Mouse (Mus musculus) forebrain, embryonic 10.5 days (tissue): ENCODE data around the gene Golt1b. TPM values are rescaled to one million over a fixed set of nuclear protein-coding genes. Genes with fewer than 3 reads are reported as not detected.

Source experiments
- DNase-seq: peaks from one replicate; pipeline ENCODE4 v3.0.0-alpha.2; 2017; ENCODE audit warnings: low spot score; ENCODE audit errors: extremely low spot score
- H3K27ac ChIP-seq: fragments of 300-500 bp; sonication (generic); 2 replicates; pipeline ENCODE4 v1.5.1; 2016; ENCODE audit warnings: mild to moderate bottlenecking
- H3K27me3 ChIP-seq: fragments of 300-500 bp; sonication (generic); 2 replicates; pipeline ENCODE4 v1.6.1; 2016; ENCODE audit warnings: mild to moderate bottlenecking; ENCODE audit not compliant: poor library complexity, severe bottlenecking
- H3K36me3 ChIP-seq: fragments of 300-500 bp; sonication (generic); replicated peaks from 2 replicates; pipeline ENCODE4 v1.6.1; 2016; ENCODE audit warnings: mild to moderate bottlenecking, moderate library complexity
- H3K4me1 ChIP-seq: fragments of 300-500 bp; sonication (generic); 2 replicates; pipeline ENCODE4 v1.6.1; 2016
- H3K4me3 ChIP-seq: fragments of 300-500 bp; sonication (generic); 2 replicates; pipeline ENCODE4 v1.5.1; 2016; ENCODE audit warnings: mild to moderate bottlenecking, moderate library complexity
- H3K9me3 ChIP-seq: fragments of 300-500 bp; sonication (generic); 2 replicates; pipeline ENCODE4 v1.6.1; 2016; ENCODE audit warnings: mild to moderate bottlenecking, moderate library complexity
- WGBS: fragments of 180-500 bp; shearing (Covaris S2); methylation state at CpG from one replicate; pipeline ENCODE4 v1.1.7; 2016; 5-methylcytosine and 5-hydroxymethylcytosine counted together
- polyA plus RNA-seq: library from polyadenylated mRNA; unstranded; fragments of >200 nt; fragmentation: Nextera tagmentation; extraction: Ambion mirVana; gene quantifications from 2 replicates; pipeline ENCODE4 v1.2.1, GENCODE M21; 2016

Gene Golt1b
- polyA plus RNA-seq, 1 experiment from 2014 or later = 112 TPM

DNA sequence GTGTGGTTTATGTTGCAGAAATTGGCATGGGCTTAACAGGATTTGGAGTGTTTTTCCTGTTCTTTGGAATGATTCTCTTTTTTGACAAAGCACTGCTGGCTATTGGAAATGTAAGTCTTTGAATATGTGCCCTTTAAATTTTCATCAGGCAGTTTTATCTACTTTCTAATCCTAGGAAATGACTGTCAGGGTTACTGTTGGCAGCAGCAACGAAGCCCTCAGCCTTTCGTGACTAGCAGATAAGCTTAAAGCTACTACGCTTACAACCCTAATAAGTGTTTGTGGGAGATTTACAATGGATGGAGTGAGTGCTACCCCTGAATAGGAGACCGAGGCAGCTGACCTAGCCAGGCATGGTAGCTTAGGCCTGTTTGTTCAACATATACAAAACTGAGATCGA, 5.3 kb downstream of the Golt1b start:
- Histone ChIP-seq H3K27me3 (no peaks in the 10 kb centered on the region), H3K27ac (no peak overlapping the region), H3K36me3 (peaks cover 50% of the 10 kb centered on the region), H3K4me3 (no peak overlapping the region), H3K4me1 (peaks cover 18% of the 10 kb centered on the region), H3K9me3 (no peaks in the 10 kb centered on the region)
- no peak for DNase-seq
- 93% methylated on average over 5 of the region's 5 CpGs for WGBS

- Histone ChIP-seq H3K36me3 (peaks cover 55% of the 10 kb centered on the region), H3K4me1 (no peaks in the 10 kb centered on the region), H3K9me3 (no peaks in the 10 kb centered on the region), H3K27ac (no peak overlapping the region), H3K4me3 (no peak overlapping the region), H3K27me3 (no peaks in the 10 kb centered on the region)
- 93% methylated on average over 5 of the region's 5 CpGs for WGBS
- no peak for DNase-seq
These were observed 7.6 kb downstream of the Golt1b start for GRCm38 (mm10) chr6:142394669-142395068.

DNA sequence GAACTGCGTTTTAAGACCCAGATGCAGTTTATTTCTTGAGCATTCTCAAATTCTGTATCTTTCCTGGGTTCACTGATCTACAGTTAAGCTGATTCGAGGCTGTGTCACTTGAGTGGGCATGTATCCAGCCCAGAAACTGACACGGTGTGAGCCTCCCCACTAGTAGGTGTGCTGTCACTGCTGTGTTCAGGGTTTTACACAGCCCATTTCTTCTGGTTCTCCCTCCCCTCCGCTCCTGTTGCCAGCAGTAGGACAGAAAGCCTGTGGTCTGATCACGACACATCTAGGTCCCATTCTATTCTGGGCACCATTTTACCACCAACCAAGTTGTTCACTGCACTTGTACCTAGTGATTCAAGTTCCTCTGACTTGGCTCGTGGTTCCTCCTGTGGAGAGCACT, 8.7 kb downstream of the Golt1b start:
- no peak overlapping the region for H3K4me3 ChIP-seq
- WGBS = 92% methylated on average over 6 of the region's 6 CpGs
- H3K27me3 ChIP-seq = no peaks in the 10 kb centered on the region
- no peaks in the 10 kb centered on the region for H3K9me3 ChIP-seq
- H3K36me3 ChIP-seq = peaks cover 60% of the 10 kb centered on the region
- no peaks in the 10 kb centered on the region for H3K4me1 ChIP-seq
- no peak overlapping the region for H3K27ac ChIP-seq
- no peak for DNase-seq

DNA sequence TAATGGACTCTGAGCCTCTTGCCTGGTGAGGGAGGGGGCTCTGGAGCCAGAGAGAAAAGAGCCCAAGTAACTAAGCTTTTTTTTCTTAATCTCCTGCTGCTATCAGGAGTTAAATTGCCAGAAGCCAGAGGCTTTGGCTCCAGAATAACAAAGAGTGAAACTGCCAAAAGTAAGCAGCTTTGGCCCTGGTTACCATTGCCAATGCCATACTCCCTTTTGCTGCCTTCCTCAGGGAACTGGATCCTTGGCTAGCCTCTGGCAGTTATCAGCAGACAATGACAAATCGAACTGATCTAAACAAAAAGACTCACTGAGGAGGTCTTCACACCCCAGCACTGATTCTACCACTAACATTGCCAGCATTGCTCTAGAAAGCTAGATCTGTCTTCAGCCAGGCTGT, 24.1 kb downstream of the Golt1b start:
- H3K9me3 ChIP-seq = no peaks in the 10 kb centered on the region
- DNase-seq = no peak
- no peaks in the 10 kb centered on the region; the same call in 1 of the 2 replicates for H3K36me3 ChIP-seq
- WGBS = 11% methylated on average over 1 of the region's 1 CpGs
- H3K4me3 ChIP-seq = no peak overlapping the region
- H3K27me3 ChIP-seq = peaks cover 48% of the 10 kb centered on the region
- peaks cover 27% of the 10 kb centered on the region for H3K4me1 ChIP-seq
- no peak overlapping the region for H3K27ac ChIP-seq

DNA sequence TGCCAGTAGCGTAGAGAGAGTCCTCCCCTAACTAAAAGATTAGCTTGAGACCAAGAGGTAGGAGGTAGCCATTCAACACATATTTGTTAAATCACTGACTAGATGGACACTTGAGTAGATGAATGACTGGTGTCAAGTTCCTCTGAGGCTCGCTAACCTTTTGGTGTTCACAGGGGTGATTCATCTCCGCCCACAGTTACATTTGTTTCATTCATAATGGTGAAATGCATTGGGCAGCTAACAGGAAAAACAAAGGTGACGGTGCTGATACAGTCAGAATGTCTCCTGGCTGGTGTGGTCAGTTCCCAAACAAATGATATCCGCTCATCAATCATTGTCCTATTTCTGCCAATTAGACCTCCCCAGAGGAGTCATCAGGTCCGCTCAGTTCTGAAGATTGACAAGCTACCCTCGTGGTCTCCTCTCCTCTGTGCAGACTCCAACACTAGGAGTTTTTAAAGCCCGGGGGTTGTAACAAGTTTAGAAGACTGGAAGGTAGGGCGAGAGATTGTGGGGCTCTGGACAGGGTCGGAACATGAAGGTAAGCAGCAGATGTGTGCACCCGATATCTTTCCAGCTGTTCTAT, 26.0 kb downstream of the Golt1b start, which contains the start of gene Spx:
Gene Spx (plus strand): TSS at position 536 of the 586 bp plus-strand sequence.
- Histone ChIP-seq H3K27ac (no peak within 1 kb of the TSS), H3K36me3 (no peaks in the 10 kb centered on the region; the same call in 1 of the 2 replicates), H3K4me3 (peak within 1 kb of the TSS; percentile 54; the same call in 1 of the 2 replicates), H3K27me3 (peaks cover 49% of the 10 kb centered on the region), H3K9me3 (no peaks in the 10 kb centered on the region), H3K4me1 (peaks cover 27% of the 10 kb centered on the region)
- no peak for DNase-seq
- WGBS = 75% methylated on average over 11 of the region's 11 CpGs

- H3K4me1 ChIP-seq = peaks cover 27% of the 10 kb centered on the region
- no peaks in the 10 kb centered on the region for H3K9me3 ChIP-seq
- H3K27ac ChIP-seq = no peak overlapping the region
- 10% methylated on average over 12 of the region's 12 CpGs for WGBS
- peak overlapping the region; percentile 54; the same call in 1 of the 2 replicates for H3K4me3 ChIP-seq
- no peak for DNase-seq
- peaks cover 49% of the 10 kb centered on the region for H3K27me3 ChIP-seq
- H3K36me3 ChIP-seq = no peaks in the 10 kb centered on the region; the same call in 1 of the 2 replicates
These were observed 26.8 kb downstream of the Golt1b start for GRCm38 (mm10) chr6:142413845-142414244.

- peaks cover 49% of the 10 kb centered on the region for H3K27me3 ChIP-seq
- peak overlapping the region; percentile 54 for H3K4me3 ChIP-seq
- DNase-seq = peak; percentile 35
- H3K36me3 ChIP-seq = no peaks in the 10 kb centered on the region
- 0% methylated on average over 24 of the region's 24 CpGs for WGBS
- peak overlapping the region; percentile 48; the same call in 1 of the 2 replicates for H3K27ac ChIP-seq
- no peaks in the 10 kb centered on the region for H3K9me3 ChIP-seq
- peaks cover 27% of the 10 kb centered on the region for H3K4me1 ChIP-seq
These were observed 27.6 kb downstream of the Golt1b start for GRCm38 (mm10) chr6:142414597-142414996.

GRCm38 (mm10) chr6:142424976-142425375, 38.0 kb downstream of the Golt1b start:
- Histone ChIP-seq H3K9me3 (no peaks in the 10 kb centered on the region), H3K27me3 (no peaks in the 10 kb centered on the region), H3K4me1 (0 out of 2 replicates have a peak, but pooled peaks cover 4% of the 10 kb centered on the region), H3K36me3 (no peaks in the 10 kb centered on the region), H3K4me3 (no peak overlapping the region), H3K27ac (no peak overlapping the region)
- DNase-seq = no peak
- 84% methylated on average over 7 of the region's 7 CpGs for WGBS

- H3K4me1 ChIP-seq = 0 out of 2 replicates have a peak, but pooled peaks cover 4% of the 10 kb centered on the region
- no peaks in the 10 kb centered on the region for H3K27me3 ChIP-seq
- no peak overlapping the region for H3K4me3 ChIP-seq
- H3K27ac ChIP-seq = no peak overlapping the region
- H3K9me3 ChIP-seq = no peaks in the 10 kb centered on the region
- no peaks in the 10 kb centered on the region for H3K36me3 ChIP-seq
- DNase-seq = no peak
These were observed 42.1 kb downstream of the Golt1b start for GRCm38 (mm10) chr6:142429072-142429471.

GRCm38 (mm10) chr6:142451381-142451780, 64.4 kb downstream of the Golt1b start:
- no peak overlapping the region for H3K27ac ChIP-seq
- H3K4me3 ChIP-seq = no peak overlapping the region
- WGBS = 87% methylated on average over 12 of the region's 12 CpGs
- DNase-seq = no peak
- H3K9me3 ChIP-seq = no peaks in the 10 kb centered on the region
- H3K4me1 ChIP-seq = no peaks in the 10 kb centered on the region
- H3K27me3 ChIP-seq = no peaks in the 10 kb centered on the region
- H3K36me3 ChIP-seq = no peaks in the 10 kb centered on the region

- no peak for DNase-seq
- Histone ChIP-seq H3K27me3 (no peaks in the 10 kb centered on the region), H3K4me1 (peaks cover 5% of the 10 kb centered on the region; the same call in 1 of the 2 replicates), H3K36me3 (no peaks in the 10 kb centered on the region), H3K9me3 (no peaks in the 10 kb centered on the region), H3K4me3 (no peak overlapping the region), H3K27ac (no peak overlapping the region)
- 88% methylated on average over 2 of the region's 2 CpGs for WGBS
These were observed 66.3 kb downstream of the Golt1b start for GRCm38 (mm10) chr6:142453311-142453710.
